Mouse (Mus musculus): ENCODE data around the gene Bptf. TPM values are rescaled to one million over a fixed set of nuclear protein-coding genes. Genes with fewer than 3 reads are reported as not detected.
A peak's percentile ranks its signal among the peaks of the same experiment; 100 is the strongest.

Bptf gene
- 41.5 and 56.4 TPM in 2 replicates for total RNA-seq (2014; rRNA removed)
- polyA plus RNA-seq (2015; fragmentation: Nextera tagmentation; extraction: Ambion mirVana), result 14.8 and 20.4 TPM in 2 replicates

GRCm38 (mm10) chr11:107131749-107132421 lies at the start of gene Bptf:
Gene Bptf (minus strand): TSS chr11:107132127.
- Histone ChIP-seq H3K4me2 (ENCODE audit: low read depth, low read length, poor library complexity, severe bottlenecking) (peak within 1 kb of the TSS; percentile 81), H3K27me3 (ENCODE audit: insufficient read depth, low read length) (no peaks in the 10 kb centered on the region), H3K27ac (ENCODE audit: low read depth, low read length) (peak within 1 kb of the TSS; percentile 99), H3K4me1 (ENCODE audit: insufficient read depth, low read length) (peaks cover 8% of the 10 kb centered on the region), H3K9ac (replicated peaks; ENCODE audit: low read length, poor library complexity, severe bottlenecking) (peak within 1 kb of the TSS; percentile 99), H3K9me3 (ENCODE audit: low read length) (no peaks in the 10 kb centered on the region), H3K36me3 (ENCODE audit: insufficient read depth, low read length) (no peaks in the 10 kb centered on the region), H3K4me3 (ENCODE audit: low read depth, low read length) (peak within 1 kb of the TSS; percentile 90)
- DNase-seq (ENCODE audit: low spot score), result peak; percentile 92
- TF ChIP-seq CTCF (IDR thresholded peaks at IDR 0.05), result peak; percentile 71
- peak; percentile 98 for ATAC-seq (ENCODE audit: low FRiP score)
- WGBS, result 0% methylated on average over 19 of the region's 94 CpGs

- ATAC-seq (ENCODE audit: low FRiP score) (no peak), DNase-seq (ENCODE audit: low spot score) (no peak)
- Histone ChIP-seq H3K4me3 (ENCODE audit: low read depth, low read length) (no peak overlapping the region), H3K9ac (replicated peaks; ENCODE audit: low read length, poor library complexity, severe bottlenecking) (no peak overlapping the region), H3K4me1 (ENCODE audit: insufficient read depth, low read length) (no peaks in the 10 kb centered on the region), H3K36me3 (ENCODE audit: insufficient read depth, low read length) (no peaks in the 10 kb centered on the region), H3K4me2 (ENCODE audit: low read depth, low read length, poor library complexity, severe bottlenecking) (no peak overlapping the region), H3K27ac (ENCODE audit: low read depth, low read length) (no peak overlapping the region), H3K27me3 (ENCODE audit: insufficient read depth, low read length) (no peaks in the 10 kb centered on the region), H3K9me3 (ENCODE audit: low read length) (no peaks in the 10 kb centered on the region)
- 87% methylated on average over 4 of the region's 4 CpGs for WGBS
- TF ChIP-seq CTCF (IDR thresholded peaks at IDR 0.05), result 0 out of 2 replicates have a peak, but pooled peaks have one; percentile 1
These were observed 29.3 kb upstream of the Bptf start for GRCm38 (mm10) chr11:107161215-107161614.

- DNase-seq (ENCODE audit: low spot score) (peak; percentile 9), ATAC-seq (ENCODE audit: low FRiP score) (no peak)
- Histone ChIP-seq H3K4me2 (ENCODE audit: low read depth, low read length, poor library complexity, severe bottlenecking) (no peak overlapping the region), H3K4me1 (ENCODE audit: insufficient read depth, low read length) (no peaks in the 10 kb centered on the region), H3K36me3 (ENCODE audit: insufficient read depth, low read length) (no peaks in the 10 kb centered on the region), H3K4me3 (ENCODE audit: low read depth, low read length) (no peak overlapping the region), H3K9ac (replicated peaks; ENCODE audit: low read length, poor library complexity, severe bottlenecking) (no peak overlapping the region), H3K27ac (ENCODE audit: low read depth, low read length) (no peak overlapping the region), H3K27me3 (ENCODE audit: insufficient read depth, low read length) (no peaks in the 10 kb centered on the region), H3K9me3 (ENCODE audit: low read length) (no peaks in the 10 kb centered on the region)
- 49% methylated on average over 1 of the region's 1 CpGs for WGBS
- peak; percentile 54 for TF ChIP-seq CTCF (IDR thresholded peaks at IDR 0.05)
These were observed 27.1 kb upstream of the Bptf start for GRCm38 (mm10) chr11:107159034-107159433.

GRCm38 (mm10) chr11:107156977-107157642 lies 25.2 kb upstream of the Bptf start:
- Histone ChIP-seq H3K4me3 (ENCODE audit: low read depth, low read length) (no peak overlapping the region), H3K4me2 (ENCODE audit: low read depth, low read length, poor library complexity, severe bottlenecking) (no peak overlapping the region), H3K4me1 (ENCODE audit: insufficient read depth, low read length) (no peaks in the 10 kb centered on the region), H3K9me3 (ENCODE audit: low read length) (no peaks in the 10 kb centered on the region), H3K27ac (ENCODE audit: low read depth, low read length) (no peak overlapping the region), H3K27me3 (ENCODE audit: insufficient read depth, low read length) (no peaks in the 10 kb centered on the region), H3K36me3 (ENCODE audit: insufficient read depth, low read length) (no peaks in the 10 kb centered on the region), H3K9ac (replicated peaks; ENCODE audit: low read length, poor library complexity, severe bottlenecking) (no peak overlapping the region)
- 56% methylated on average over 5 of the region's 5 CpGs for WGBS
- ATAC-seq (ENCODE audit: low FRiP score), result no peak
- TF ChIP-seq CTCF (IDR thresholded peaks at IDR 0.05), result no peak
- DNase-seq (ENCODE audit: low spot score), result no peak

GRCm38 (mm10) chr11:107155292-107155691 lies 23.4 kb upstream of the Bptf start:
- Histone ChIP-seq H3K36me3 (ENCODE audit: insufficient read depth, low read length) (no peaks in the 10 kb centered on the region), H3K9ac (replicated peaks; ENCODE audit: low read length, poor library complexity, severe bottlenecking) (no peak overlapping the region), H3K27me3 (ENCODE audit: insufficient read depth, low read length) (no peaks in the 10 kb centered on the region), H3K4me3 (ENCODE audit: low read depth, low read length) (no peak overlapping the region), H3K4me2 (ENCODE audit: low read depth, low read length, poor library complexity, severe bottlenecking) (no peak overlapping the region), H3K9me3 (ENCODE audit: low read length) (no peaks in the 10 kb centered on the region), H3K27ac (ENCODE audit: low read depth, low read length) (no peak overlapping the region), H3K4me1 (ENCODE audit: insufficient read depth, low read length) (no peaks in the 10 kb centered on the region)
- ATAC-seq (ENCODE audit: low FRiP score), result no peak
- TF ChIP-seq CTCF (IDR thresholded peaks at IDR 0.05), result no peak
- 76% methylated on average over 5 of the region's 5 CpGs for WGBS
- no peak for DNase-seq (ENCODE audit: low spot score)

- Histone ChIP-seq H3K36me3 (ENCODE audit: insufficient read depth, low read length) (no peaks in the 10 kb centered on the region), H3K4me1 (ENCODE audit: insufficient read depth, low read length) (no peaks in the 10 kb centered on the region), H3K9ac (replicated peaks; ENCODE audit: low read length, poor library complexity, severe bottlenecking) (no peak overlapping the region), H3K4me2 (ENCODE audit: low read depth, low read length, poor library complexity, severe bottlenecking) (no peak overlapping the region), H3K27ac (ENCODE audit: low read depth, low read length) (no peak overlapping the region), H3K27me3 (ENCODE audit: insufficient read depth, low read length) (no peaks in the 10 kb centered on the region), H3K4me3 (ENCODE audit: low read depth, low read length) (no peak overlapping the region), H3K9me3 (ENCODE audit: low read length) (no peaks in the 10 kb centered on the region)
- WGBS, result 86% methylated on average over 7 of the region's 7 CpGs
- no peak for TF ChIP-seq CTCF (IDR thresholded peaks at IDR 0.05)
- ATAC-seq (ENCODE audit: low FRiP score) (no peak), DNase-seq (ENCODE audit: low spot score) (no peak)
These were observed 22.5 kb upstream of the Bptf start for GRCm38 (mm10) chr11:107154431-107154830.

Data from midbrain, postnatal 0 days (tissue).